Mouse (Mus musculus): Measurements from ENCODE around the gene Car5a.

Gene Car5a

DNA sequence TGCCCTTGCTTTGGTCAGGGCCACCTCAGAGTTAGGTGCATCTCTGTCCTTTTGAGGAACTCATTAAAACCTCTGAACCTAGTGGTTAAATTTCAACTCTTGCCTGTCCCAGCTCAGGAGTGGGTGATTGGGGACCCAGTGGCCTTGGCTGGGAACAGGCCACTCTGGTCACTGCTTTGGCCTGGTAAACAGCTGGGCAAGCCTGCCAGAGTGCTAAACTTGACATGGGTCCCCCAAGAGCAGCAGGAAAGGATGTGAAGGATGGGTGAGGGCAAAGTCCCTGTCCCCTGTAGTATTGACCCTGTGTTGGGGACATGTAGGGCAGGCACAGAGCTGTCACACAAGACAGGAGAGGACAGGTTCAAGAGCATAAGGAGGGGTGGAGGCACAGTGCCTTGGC is at the start of gene Car5a:
TSS of gene Car5a (minus strand) at position 74 of the 400 bp plus-strand sequence.
- DNase-seq (ENCODE audit: low spot score in 2 of 2): no peak

- DNase-seq (ENCODE audit: low spot score in 2 of 2): no peak
These were observed 48.2 kb upstream of the Car5a start for GRCm38 (mm10) chr8:121992911-121993310.

GRCm38 (mm10) chr8:121991611-121992010 is 46.9 kb upstream of the Car5a start:
- no peak for DNase-seq (ENCODE audit: low spot score in 2 of 2)

DNA sequence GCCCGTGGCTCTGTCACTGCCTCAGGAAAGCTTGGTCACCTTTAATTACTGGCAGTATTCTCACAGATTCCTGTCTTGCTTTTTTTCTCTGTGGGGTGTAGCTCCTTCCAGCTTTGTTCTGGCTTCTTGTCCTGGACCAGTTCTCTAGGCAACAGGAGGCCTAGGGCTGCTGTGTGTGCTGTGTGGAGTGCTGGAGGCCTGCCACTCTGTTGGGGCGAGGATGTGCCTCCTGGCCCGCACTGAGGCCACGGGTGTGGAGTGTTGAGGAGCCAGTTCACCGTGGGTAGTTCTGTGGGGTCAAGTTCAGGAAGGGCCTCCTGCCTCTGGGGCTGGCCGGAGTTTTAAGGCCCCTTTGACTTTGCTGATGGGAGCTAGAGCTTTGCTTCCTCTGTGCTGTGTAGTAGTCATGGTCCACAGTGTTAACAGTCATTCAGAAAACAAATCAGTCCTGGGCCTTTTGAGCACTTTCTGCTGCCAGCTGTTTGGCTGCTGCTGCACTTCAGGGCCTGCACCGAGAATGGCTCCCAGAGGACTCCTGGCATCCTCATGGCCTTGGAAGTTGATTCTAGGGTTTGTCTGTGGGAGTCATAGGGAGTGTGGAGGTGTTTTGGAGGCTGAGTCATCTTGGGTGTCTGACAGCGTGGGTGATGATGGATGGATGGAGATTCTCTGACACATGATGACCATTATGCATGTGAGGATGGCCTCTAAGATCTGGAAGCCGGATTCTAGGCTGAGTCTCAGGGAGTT is 46.0 kb upstream of the Car5a start:
- no peak for DNase-seq (ENCODE audit: low spot score in 2 of 2)

DNA sequence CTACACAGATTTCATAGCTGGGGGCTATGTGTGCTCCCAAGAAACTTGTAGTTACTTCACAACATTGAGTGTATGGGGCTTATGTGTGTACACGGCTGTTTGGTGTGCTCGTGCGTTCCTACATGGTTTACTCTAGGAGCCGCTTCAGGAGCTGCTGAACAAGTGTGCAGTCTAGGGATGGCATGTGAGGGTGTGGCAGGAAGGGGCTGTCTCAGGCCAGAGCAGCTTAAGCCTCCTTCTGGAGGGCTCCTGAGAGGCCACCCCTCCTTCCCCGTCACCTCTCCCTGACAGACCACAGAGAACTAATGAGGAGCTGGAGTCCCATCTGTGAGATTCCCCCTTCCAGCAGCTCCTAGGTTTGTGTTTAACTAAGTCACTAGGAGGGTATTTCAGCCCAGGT is 43.2 kb upstream of the Car5a start:
- DNase-seq (ENCODE audit: low spot score in 2 of 2): no peak

DNA sequence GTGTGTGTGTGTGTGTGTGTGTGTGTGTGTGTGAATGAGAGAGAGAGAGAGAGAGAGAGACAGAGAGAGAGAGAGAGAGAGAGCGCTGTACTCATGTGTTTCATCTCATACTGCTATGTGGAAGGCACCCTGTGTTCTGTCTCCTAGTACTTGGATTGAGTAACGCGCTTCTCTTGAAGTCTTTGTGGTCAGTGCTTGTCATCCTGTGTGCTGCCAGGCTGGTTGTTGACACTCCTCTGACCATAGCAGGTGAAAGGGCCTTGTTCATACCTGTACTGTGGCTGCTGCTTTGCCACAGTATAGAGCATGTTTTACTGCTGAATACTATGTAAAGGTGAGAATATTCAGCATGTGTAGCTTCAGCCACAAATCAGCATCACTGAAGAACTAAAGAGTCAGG is 41.0 kb upstream of the Car5a start:
- DNase-seq (ENCODE audit: low spot score in 2 of 2): no peak

DNA sequence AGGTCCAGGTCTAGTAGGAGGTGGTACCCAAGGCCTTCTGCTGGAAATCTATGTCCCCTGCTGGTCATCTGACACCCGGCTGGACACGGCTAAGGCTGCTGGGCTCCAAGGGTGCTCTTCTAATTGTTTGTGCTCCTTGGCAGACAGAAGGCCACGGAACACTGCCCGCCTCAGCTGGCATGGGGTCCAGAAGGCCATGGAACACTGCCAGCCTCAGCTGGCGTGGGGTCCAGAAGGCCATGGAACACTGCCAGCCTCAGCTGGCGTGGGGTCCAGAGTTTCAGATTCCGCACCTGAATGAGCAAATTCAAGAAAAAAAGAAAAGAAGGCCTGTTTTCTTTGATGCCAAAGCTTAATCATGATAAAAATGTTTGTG is 36.8 kb upstream of the Car5a start:
- DNase-seq (ENCODE audit: low spot score in 2 of 2): no peak

- DNase-seq (ENCODE audit: low spot score in 2 of 2): no peak
These were observed 36.3 kb upstream of the Car5a start for GRCm38 (mm10) chr8:121980792-121981519.

DNA sequence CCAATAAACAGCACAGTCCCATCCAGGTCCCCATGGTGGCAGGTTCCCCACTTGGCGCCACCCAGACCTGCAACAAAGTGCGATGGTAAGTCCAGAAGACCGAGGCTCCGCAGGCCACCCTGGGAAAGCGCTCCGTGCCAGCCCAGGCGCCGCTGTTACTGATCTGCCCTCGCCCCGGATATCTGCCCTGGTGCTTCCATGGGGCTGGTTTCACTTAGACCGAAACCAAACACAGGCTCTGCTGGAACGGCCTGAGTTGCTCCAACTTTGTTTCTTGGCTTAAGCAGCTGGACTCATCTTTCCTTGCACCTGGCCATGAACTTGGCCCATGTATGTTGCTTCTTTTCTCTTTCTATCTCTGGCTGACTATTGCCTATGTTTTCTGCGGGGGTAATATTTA is 34.0 kb upstream of the Car5a start:
- no peak for DNase-seq (ENCODE audit: low spot score in 2 of 2)

DNA sequence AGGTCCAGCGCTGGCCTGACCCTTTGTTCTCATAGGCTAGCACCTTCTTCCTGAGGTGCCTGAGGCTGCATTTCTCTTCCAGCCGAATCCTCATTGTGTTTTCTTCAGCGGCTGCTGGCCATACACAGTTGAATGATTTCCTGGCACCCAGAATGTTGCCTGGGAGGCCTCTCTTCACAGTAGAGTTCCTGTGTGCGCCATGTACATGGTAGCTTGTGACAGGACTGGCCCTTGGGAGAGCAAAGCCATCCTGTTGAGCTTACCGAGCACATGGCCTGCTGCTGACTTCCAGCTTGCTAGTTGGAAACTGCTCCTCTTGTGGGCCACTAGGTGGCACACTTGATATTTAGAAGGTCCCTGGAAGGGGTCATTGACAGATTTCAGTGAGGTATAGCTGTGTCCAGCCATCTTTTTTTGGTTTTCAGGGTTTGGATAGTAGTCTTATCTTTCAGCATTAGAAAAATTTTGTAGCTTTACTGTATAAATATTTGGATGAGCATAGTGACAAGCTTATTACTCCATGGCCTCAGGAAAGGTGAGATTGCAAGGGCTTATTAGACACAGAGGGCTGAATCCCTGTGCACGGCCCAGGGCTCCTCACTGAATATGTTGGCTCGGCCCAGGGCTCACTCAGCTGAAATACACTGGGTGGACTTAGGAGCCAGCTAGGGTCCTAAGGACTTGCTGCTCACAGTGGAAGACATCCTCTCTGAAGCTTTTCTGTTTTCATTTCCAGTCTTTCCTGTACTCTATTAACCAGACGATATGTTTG is 33.3 kb upstream of the Car5a start:
- no peak for DNase-seq (ENCODE audit: low spot score in 2 of 2)

- no peak for DNase-seq (ENCODE audit: low spot score in 2 of 2)
These were observed 29.2 kb upstream of the Car5a start for GRCm38 (mm10) chr8:121973906-121974305.

DNA sequence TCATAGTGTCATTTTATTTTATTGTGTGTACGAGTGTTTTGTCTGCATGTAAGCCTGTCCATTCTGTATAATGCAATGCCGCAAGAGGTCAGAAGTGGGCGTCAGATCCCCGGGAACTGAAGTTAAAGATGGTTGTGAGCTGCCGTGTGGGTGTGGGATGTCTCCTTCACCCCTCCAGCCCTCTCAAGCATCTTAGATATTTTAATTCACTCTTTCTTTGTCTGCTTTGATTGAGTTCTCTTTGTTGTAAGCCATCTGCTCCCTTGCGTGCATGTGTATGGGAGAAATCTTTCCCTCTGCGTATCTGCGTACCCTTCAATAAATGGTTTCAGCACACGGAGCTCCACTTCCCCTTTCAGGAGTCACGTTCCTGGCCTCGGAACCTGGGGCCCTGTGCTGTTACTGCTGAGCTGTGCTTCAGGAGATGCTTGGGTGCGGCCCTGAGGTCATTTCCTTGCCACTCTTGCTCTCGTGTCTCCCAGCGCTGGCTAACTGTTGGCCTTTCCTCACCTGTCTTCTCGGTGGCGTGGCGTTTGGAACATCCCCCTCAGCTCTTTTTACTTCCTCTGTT is 26.9 kb upstream of the Car5a start:
- DNase-seq (ENCODE audit: low spot score in 2 of 2): no peak

GRCm38 (mm10) chr8:121970225-121970624 is 25.5 kb upstream of the Car5a start:
- no peak for DNase-seq (ENCODE audit: low spot score in 2 of 2)

DNA sequence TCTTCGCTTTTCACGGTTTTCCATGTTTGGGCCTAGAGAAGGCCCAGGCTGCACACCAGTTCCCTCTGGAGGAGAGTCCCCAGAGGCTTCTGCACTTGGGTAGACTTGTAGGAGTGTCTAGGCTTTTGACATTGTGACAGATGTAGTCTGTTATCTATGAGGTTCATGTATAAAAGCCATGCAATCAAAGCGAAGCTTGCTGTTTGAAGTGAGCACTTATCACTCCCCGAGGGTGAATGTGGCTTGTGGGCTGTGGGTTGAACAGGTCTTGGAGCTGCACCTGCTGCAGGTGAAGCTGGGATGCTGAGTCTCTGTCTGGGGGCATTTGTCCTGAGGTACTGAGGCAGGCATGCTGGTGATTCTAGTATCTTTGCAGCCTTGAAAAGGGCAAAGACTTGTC is 23.8 kb upstream of the Car5a start:
- no peak for DNase-seq (ENCODE audit: low spot score in 2 of 2)

DNA sequence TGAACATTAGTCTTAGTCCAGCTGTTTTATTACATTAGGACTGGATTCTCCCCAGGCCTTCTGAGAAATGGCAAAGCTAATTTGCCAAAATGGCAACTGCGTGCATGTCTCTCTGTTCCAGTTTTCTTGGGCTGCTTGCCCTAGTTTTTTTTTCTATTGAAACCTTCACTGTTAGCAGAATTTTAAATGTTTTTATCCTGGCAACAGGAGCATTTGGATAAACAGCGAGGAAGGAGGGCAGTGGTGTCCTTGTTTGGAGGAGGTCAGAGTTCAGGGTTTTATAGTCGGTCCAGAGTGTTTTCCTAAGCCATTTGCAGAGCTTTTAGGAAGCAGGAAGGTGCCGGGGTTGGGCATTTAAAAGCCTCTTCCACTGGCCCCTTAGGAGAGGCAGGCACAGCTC is 23.3 kb upstream of the Car5a start:
- no peak for DNase-seq (ENCODE audit: low spot score in 2 of 2)

DNA sequence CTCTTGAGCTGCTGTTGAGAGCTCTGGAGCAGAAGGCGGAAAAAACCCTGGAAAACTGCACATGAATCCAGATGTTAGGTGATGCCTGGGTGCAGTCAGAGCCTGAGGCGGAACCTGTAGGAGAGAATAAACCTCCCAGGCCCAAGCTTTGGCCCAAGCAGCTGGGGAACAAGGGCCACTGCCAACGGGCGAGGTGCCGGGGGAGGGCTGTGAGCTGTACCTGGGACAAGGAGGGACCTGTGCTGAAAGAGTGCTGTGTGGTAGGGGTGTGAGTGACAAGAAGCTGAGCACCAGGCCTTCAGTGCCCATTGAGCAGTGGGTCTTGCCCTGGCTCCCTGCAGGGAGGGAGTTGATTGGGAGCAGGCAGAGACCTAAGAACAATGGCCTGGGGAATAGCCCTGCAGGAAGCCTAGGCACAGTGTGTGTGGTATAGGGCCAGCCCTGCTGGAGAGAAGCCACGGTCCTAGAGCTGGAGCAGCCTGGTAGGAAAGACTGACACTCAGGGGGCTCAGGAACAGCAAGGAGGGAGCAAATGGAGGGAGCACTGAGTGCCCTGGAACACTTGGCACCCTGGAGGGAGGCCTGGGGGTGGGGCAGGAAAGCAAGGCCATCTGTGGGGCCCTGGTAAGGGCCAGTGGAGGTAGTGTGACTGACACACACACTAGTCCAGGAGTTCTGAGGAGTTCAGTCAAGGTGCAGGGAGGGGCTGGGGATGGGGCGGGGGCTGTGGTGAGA is 22.2 kb upstream of the Car5a start:
- no peak for DNase-seq (ENCODE audit: low spot score in 2 of 2)

DNA sequence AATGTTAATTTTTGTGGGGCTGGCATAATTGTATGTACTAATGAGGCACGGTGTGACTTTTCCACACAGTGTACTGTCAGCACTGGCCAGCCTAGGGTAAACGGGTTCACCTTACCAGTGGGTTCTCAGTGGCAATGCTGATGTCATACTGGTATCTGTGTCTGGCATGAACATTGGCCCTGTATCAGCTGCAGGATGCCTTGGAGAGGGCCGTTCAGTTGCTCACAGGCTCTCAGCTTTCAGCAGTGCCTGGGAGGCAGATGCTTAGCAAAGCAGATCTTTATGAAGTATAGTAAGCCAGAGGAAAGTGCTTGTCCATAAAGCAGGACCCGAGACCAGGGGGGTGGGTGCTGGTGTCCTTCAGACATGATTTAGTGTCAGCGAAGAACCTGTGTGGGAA is 21.4 kb upstream of the Car5a start:
- DNase-seq (ENCODE audit: low spot score in 2 of 2): no peak

GRCm38 (mm10) chr8:121964716-121965512 is 20.2 kb upstream of the Car5a start:
- DNase-seq (ENCODE audit: low spot score in 2 of 2): no peak

- DNase-seq (ENCODE audit: low spot score in 2 of 2): no peak
These were observed 18.2 kb upstream of the Car5a start for GRCm38 (mm10) chr8:121962892-121963291.

DNA sequence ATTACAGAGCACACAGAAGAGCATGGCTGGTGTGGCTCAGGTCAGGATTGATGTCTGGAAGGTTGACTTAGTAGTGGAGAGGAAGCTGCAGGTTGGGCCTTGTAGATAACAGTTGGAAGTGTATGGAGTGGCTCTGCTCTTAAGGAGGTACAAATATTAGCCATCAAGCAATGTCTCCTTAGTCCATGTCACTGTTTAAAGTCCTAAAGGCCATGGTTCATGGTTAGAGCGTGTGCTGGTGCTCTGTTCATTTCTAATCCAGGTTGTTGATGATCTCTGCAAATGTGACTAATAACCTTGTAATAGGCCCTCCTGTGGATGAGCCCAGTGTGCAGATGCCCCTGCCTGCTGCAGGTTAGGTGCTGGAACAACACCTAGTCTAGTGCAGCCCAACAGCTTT is 13.7 kb upstream of the Car5a start:
- DNase-seq (ENCODE audit: low spot score in 2 of 2): no peak
